Mouse (Mus musculus) neural tube, embryonic 10.5 days (tissue): ENCODE measurements around the gene Crybb1.

Experiments used
- DNase-seq: peaks from one replicate; pipeline ENCODE4 v3.0.0-alpha.2; 2017; ENCODE audit warnings: low spot score; ENCODE audit errors: extremely low spot score

The Crybb1 gene

GRCm38 (mm10) chr5:112237866-112238570, 17.6 kb upstream of the Crybb1 start:
- no peak for DNase-seq

- peak; percentile 49 for DNase-seq
Measured at GRCm38 (mm10) chr5:112238781-112239482, 16.7 kb upstream of the Crybb1 start.

- DNase-seq: peak; percentile 93
Measured at GRCm38 (mm10) chr5:112240761-112241160, 14.9 kb upstream of the Crybb1 start.

- no peak for DNase-seq
Measured at GRCm38 (mm10) chr5:112241849-112242248, 13.8 kb upstream of the Crybb1 start.

- no peak for DNase-seq
Measured at GRCm38 (mm10) chr5:112242361-112242778, 13.2 kb upstream of the Crybb1 start.

GRCm38 (mm10) chr5:112243041-112243440, 12.6 kb upstream of the Crybb1 start:
- no peak for DNase-seq

- no peak for DNase-seq
Measured at GRCm38 (mm10) chr5:112243539-112244274, 11.9 kb upstream of the Crybb1 start.

- DNase-seq: no peak
Measured at GRCm38 (mm10) chr5:112244275-112244562, 11.4 kb upstream of the Crybb1 start.

- no peak for DNase-seq
Measured at GRCm38 (mm10) chr5:112244890-112245615, 10.6 kb upstream of the Crybb1 start.

GRCm38 (mm10) chr5:112247399-112247798, 8.2 kb upstream of the Crybb1 start:
- DNase-seq: no peak

- no peak for DNase-seq
Measured at GRCm38 (mm10) chr5:112249106-112249505, 6.5 kb upstream of the Crybb1 start.

GRCm38 (mm10) chr5:112252400-112252799, 3.2 kb upstream of the Crybb1 start, which contains the start of gene Cryba4:
Gene Cryba4 (minus strand): TSS chr5:112252518.
- no peak for DNase-seq

GRCm38 (mm10) chr5:112253169-112253568, 2.4 kb upstream of the Crybb1 start:
- no peak for DNase-seq

GRCm38 (mm10) chr5:112254282-112254806, 1.3 kb upstream of the Crybb1 start:
- DNase-seq: no peak

- no peak for DNase-seq
Measured at GRCm38 (mm10) chr5:112256457-112256856, 842 bp downstream of the Crybb1 start.

- no peak for DNase-seq
Measured at GRCm38 (mm10) chr5:112257896-112258295, 2.3 kb downstream of the Crybb1 start.

GRCm38 (mm10) chr5:112259862-112260650, 4.4 kb downstream of the Crybb1 start:
- no peak for DNase-seq

- DNase-seq: no peak
Measured at GRCm38 (mm10) chr5:112260818-112261217, 5.2 kb downstream of the Crybb1 start.

GRCm38 (mm10) chr5:112264099-112264498, 8.5 kb downstream of the Crybb1 start:
- no peak for DNase-seq

- DNase-seq: no peak
Measured at GRCm38 (mm10) chr5:112265110-112265509, 9.5 kb downstream of the Crybb1 start.

GRCm38 (mm10) chr5:112265515-112265914, 9.9 kb downstream of the Crybb1 start:
- DNase-seq: peak; percentile 47
